Mouse (Mus musculus): ENCODE data around the gene Srrm4. TPM values are rescaled to one million over a fixed set of nuclear protein-coding genes. Genes with fewer than 3 reads are reported as not detected.

Gene Srrm4
- polyA plus RNA-seq, 1 experiment, result not detected

DNA sequence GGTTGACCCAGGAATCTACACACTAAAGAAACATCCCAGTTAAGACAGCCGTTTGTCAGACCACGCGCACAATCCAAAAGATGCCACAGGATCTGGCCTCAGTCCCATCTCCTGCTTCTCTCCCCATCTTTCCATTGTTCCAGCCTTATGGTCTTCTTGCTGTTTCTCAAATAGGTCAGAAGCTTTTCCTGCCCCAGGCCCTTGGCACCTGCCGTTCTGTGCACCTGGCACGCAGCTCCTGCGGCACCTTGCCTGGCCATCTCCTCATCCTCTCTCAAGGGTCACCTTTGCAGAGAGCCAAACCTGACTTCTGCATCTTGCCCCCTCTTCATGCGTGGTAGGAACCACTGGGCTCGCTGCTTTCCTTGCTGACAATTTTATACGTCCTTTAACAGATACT, 107.4 kb downstream of the Srrm4 start:
- no peak for TF ChIP-seq GATA1 (IDR thresholded peaks at IDR 0.05; ENCODE audit: low read length)

DNA sequence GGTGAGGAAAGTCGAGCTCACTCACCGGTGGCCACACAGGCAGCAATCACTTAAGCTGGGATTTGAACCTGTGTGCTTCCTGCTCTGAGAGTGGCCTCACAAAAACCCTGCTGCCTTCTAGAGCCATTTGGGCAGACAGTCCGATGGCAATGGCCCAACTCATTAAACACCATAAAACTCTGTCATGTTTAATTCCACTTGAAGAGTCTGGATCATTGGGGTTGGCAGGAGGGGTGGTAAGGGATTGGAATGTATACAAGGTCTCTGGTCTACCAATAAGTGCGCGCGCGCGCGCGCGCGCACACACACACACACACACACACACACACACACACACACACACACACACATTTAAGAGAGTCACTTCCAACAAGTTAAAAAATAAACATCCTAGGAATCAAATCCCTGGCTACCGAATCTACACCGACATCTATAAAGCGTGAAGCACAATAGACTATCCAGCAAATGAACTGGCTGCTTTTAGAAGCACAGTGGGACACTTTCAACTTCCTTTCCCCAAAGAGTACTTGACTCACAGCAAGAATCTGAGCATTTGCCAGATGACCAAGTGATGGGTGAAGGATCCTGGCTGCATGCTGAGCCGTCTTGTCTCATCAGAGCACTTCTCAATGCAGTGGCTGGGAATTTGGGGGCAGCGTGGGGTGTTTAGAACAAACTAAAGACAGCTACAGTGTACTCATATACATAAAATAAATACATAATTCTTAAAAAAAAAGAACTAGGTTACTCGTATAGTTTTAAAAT, 112.8 kb downstream of the Srrm4 start:
- TF ChIP-seq GATA1 (IDR thresholded peaks at IDR 0.05; ENCODE audit: low read length), result no peak

- no peak for TF ChIP-seq GATA1 (IDR thresholded peaks at IDR 0.05; ENCODE audit: low read length)
Measured at GRCm38 (mm10) chr5:116476006-116476405, 115.6 kb downstream of the Srrm4 start.

- no peak for TF ChIP-seq GATA1 (IDR thresholded peaks at IDR 0.05; ENCODE audit: low read length)
Measured at GRCm38 (mm10) chr5:116461354-116462042, 130.1 kb downstream of the Srrm4 start.

DNA sequence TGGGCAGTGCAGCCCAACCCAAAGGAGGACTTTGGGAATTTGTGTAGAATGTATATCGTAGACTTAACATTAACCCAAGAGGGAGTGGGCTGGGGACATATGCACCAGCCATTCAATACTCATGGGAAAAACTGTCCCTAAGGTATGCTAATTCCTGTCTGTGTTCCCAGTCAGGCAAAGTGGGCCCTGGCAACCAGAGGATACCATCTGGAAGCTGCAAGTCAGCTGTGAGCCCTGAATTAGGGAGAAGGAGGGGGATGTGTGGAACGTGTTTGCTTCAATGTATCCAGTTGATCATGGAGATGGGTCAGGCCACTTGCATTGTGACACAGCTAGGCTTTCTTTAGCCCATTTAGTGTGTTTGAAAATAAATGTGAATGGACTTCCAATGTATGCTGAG, 131.6 kb downstream of the Srrm4 start:
- TF ChIP-seq GATA1 (IDR thresholded peaks at IDR 0.05; ENCODE audit: low read length), result no peak

GRCm38 (mm10) chr5:116457791-116458190, 133.8 kb downstream of the Srrm4 start:
- TF ChIP-seq GATA1 (IDR thresholded peaks at IDR 0.05; ENCODE audit: low read length), result no peak

DNA sequence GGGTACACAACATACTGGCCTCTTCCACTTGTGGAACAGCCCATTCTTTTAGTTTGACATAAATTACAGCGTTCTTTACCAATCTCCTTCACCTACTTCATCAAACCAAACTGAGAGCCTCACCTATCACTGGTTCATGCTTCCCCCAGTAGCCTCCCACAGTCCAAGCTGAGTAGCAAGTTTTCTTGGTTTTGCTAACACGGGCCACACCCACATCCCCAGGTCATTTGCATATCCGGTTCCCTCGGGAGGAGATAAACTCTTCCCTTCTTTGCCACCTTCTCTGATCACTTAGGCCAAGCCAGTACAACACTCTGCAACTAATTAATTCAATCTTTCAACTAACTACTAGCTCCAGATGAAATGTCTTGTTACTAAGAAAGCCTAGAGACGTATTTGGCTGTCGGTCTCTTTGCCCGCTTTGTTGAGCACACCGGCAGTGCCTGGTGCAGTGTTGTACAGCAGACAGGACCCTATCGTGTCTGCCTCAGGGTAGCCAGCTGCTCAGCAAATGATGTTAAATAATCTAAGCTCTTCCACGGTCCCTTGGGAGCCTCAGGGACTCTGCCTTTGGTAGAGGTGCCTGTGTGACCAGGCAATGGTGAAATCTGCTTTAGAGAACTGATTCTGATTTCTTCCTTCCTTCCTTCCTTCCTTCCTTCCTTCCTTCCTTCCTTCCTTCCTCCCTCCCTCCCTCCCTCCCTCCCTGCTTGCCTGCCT, 134.7 kb downstream of the Srrm4 start:
- TF ChIP-seq GATA1 (IDR thresholded peaks at IDR 0.05; ENCODE audit: low read length), result no peak

- no peak for TF ChIP-seq GATA1 (IDR thresholded peaks at IDR 0.05; ENCODE audit: low read length)
Measured at GRCm38 (mm10) chr5:116453401-116453851, 138.2 kb downstream of the Srrm4 start.

GRCm38 (mm10) chr5:116450901-116451300, 140.7 kb downstream of the Srrm4 start:
- no peak for TF ChIP-seq GATA1 (IDR thresholded peaks at IDR 0.05; ENCODE audit: low read length)

DNA sequence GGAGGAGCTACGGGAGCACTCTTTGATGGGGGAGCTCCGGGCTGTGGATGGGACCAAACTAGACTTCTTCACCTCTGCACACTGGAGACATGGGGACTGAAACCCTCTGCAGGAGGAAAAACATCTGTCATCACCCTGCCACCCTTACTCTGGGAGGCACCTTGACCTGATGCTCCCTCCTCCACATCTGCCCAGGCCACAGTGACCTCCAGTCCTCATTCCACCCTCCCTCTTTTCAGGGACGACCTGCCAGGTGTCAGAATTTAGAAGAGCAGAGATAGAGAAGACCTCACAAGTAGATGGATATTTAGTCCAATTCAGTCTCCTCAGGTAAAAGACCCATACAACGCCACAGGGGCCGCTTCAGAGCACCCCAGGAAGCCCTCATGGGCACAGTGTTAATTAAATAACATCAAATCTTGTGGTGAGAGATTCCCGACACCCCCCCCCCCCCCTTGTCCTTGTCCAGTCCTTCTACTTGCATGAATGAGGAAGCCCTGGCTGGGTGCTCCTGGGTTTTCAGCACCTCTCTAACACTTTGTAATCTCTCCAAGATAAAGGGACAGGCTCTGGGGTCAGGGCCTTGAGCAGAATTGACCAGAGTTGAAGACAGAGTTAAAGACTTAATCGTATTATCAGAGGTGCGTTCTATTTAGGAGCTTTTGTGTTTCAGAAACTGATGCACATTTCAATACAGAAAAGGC, 141.9 kb downstream of the Srrm4 start:
- no peak for TF ChIP-seq GATA1 (IDR thresholded peaks at IDR 0.05; ENCODE audit: low read length)

GRCm38 (mm10) chr5:116448409-116449191, 143.0 kb downstream of the Srrm4 start:
- TF ChIP-seq GATA1 (IDR thresholded peaks at IDR 0.05; ENCODE audit: low read length), result no peak

GRCm38 (mm10) chr5:116447821-116448350, 143.7 kb downstream of the Srrm4 start:
- TF ChIP-seq GATA1 (IDR thresholded peaks at IDR 0.05; ENCODE audit: low read length), result no peak

DNA sequence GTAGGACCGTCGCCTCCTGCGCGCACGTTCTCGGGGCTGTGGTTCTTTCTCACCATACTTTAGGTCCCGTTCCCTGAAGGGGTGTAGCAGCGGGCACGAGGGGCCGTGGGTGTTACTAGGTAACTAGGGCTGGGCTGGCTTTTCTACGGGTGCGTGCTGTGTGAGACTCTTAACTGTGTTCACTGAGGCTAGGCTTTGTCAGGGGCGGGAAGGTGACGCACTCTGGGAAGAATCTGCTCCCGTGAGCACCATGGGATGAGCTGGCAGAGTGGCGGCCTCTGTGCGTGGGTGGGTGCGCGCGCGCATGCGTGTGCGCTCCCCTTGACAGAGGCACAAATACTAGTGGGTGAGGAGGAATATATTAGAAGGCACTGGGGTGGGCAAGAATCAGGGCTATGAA, 145.1 kb downstream of the Srrm4 start:
- no peak for TF ChIP-seq GATA1 (IDR thresholded peaks at IDR 0.05; ENCODE audit: low read length)

DNA sequence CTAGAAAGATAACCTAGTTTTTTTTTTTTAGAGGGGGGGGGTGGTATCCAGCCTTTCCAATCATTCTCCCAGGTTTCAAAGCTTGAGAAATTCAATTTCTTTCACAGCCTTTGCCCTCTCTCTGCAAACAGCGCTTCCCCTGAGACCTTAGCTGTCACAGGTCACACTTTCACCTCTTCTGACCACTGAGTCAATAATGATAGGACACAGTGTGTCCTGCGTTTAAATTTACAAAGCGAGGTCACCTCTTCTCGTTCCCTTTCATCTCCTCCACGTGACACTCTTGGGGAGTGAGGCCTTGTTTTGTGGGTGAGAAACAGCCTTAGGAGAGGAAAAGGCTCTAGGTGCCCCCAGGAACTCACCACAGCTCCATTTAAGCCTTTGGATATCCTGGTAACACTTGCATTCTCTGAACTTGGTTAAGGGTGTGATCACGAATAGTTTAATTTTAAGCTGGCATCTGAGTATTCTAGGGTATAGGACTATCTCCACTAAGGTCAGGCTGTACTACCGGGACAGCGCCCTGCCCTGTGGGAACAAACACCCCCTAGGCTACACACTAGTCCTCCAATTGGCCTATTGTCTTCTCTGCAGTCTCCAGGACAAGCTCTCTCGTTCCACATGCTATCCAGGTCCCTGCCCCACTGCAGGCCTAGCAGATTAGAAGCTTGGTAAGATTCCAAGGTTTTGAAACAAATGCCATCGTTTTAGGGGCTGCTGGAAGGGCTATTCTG, 145.8 kb downstream of the Srrm4 start:
- TF ChIP-seq GATA1 (IDR thresholded peaks at IDR 0.05; ENCODE audit: low read length), result no peak

Measured in G1E-ER4 (cell line).